Mouse (Mus musculus) midbrain, embryonic 15.5 days (tissue): ENCODE measurements around the gene Carns1. TPM values are rescaled to one million over a fixed set of nuclear protein-coding genes. Genes with fewer than 3 reads are reported as not detected.

Source experiments
- ATAC-seq: fragments of 200-750 bp; cut with Nextera tagmentation; replicated peaks from 2 replicates; pipeline ENCODE4 v1.8.0; 2017; ENCODE audit warnings: moderate TSS enrichment
- H3K27ac ChIP-seq: fragments of 300-500 bp; sonication (generic); 2 replicates; pipeline ENCODE4 v1.5.1; 2015; ENCODE audit warnings: mild to moderate bottlenecking, inconsistent platforms
- H3K27me3 ChIP-seq: fragments of 300-500 bp; sonication (generic); replicated peaks from 2 replicates; pipeline ENCODE4 v1.6.1; 2015; ENCODE audit warnings: inconsistent platforms
- H3K36me3 ChIP-seq: fragments of 300-500 bp; sonication (generic); replicated peaks from 2 replicates; pipeline ENCODE4 v1.6.1; 2015; ENCODE audit warnings: inconsistent platforms
- H3K4me1 ChIP-seq: fragments of 300-500 bp; sonication (generic); 2 replicates; pipeline ENCODE4 v1.6.1; 2015; ENCODE audit warnings: inconsistent platforms
- H3K4me2 ChIP-seq: fragments of 300-500 bp; sonication (generic); 2 replicates; pipeline ENCODE4 v1.6.1; 2015; ENCODE audit warnings: inconsistent platforms, mild to moderate bottlenecking, moderate library complexity
- H3K4me3 ChIP-seq: fragments of 300-500 bp; sonication (generic); 2 replicates; pipeline ENCODE4 v1.5.1; 2015; ENCODE audit warnings: mild to moderate bottlenecking, inconsistent platforms
- H3K9ac ChIP-seq: fragments of 300-500 bp; sonication (generic); 2 replicates; pipeline ENCODE4 v1.6.1; 2015; ENCODE audit warnings: mild to moderate bottlenecking, inconsistent platforms
- H3K9me3 ChIP-seq: fragments of 300-500 bp; sonication (generic); 2 replicates; pipeline ENCODE4 v1.6.1; 2016; ENCODE audit warnings: inconsistent platforms
- WGBS: fragments of 180-500 bp; shearing (Covaris S2); methylation state at CpG from one replicate; pipeline ENCODE4 v1.1.7; 2015; ENCODE audit warnings: mixed read lengths; 5-methylcytosine and 5-hydroxymethylcytosine counted together
- polyA plus RNA-seq: library from polyadenylated mRNA; unstranded; fragments of >200 nt; fragmentation: Nextera tagmentation; extraction: Ambion mirVana; gene quantifications from 2 replicates; pipeline ENCODE4 v1.2.1, GENCODE M21; 2015

Carns1 gene
- polyA plus RNA-seq, 1 experiment from 2014 or later: 6.9 TPM

DNA sequence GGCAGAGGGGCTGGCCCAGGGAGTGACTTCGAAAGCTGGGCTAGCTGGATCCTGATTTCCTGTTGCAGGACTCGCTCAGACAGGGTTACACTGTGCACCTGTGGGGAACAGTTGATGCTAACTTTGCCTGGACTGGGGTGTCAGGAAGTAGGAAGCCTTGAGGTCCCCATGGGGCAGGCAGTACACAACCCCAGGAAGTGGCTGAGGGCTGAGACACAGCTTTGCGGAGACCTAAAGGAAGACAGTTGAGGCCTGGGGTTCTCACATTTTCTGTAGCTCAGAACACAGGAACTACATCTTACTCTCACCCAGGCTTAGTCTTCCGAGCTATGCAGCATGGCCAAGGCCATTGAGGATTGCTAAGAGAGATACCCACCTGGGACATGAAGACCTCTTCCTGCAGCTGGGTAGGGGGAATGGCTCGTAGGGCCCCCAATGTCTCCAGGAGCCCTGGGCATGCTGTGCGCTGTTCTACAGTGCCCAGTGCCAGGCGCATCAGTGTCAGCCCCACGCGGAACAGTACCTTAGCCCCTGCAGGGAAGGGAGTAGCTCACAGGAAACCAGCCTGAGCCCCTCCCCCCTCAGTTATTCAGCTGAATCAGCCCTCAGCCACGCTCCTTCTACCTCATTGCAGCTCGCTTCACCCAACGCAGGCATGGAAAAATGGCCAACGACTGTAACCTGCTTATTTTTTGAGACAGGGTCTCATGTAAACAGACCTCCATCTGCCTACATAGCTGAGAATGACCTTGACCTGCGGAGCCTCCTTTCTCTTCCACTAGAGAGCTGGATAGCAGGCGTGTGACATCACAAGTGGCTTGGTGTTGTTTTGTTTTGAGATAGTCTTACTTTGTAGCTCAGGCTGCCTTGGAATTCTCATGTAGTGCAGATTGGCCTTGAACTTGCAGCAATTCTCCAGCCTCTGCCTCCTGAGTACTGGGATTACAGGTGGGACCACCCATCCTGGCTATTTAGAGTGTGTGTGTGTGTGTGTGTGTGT, 10.0 kb upstream of the Carns1 start:
- H3K27me3 ChIP-seq: no peaks in the 10 kb centered on the region
- H3K4me1 ChIP-seq: peaks cover 9% of the 10 kb centered on the region
- H3K4me3 ChIP-seq: no peak overlapping the region
- 59% methylated on average over 15 of the region's 15 CpGs for WGBS
- H3K36me3 ChIP-seq: no peaks in the 10 kb centered on the region
- no peak overlapping the region for H3K4me2 ChIP-seq
- no peak overlapping the region for H3K9ac ChIP-seq
- ATAC-seq: no peak
- H3K27ac ChIP-seq: no peak overlapping the region
- H3K9me3 ChIP-seq: no peaks in the 10 kb centered on the region

DNA sequence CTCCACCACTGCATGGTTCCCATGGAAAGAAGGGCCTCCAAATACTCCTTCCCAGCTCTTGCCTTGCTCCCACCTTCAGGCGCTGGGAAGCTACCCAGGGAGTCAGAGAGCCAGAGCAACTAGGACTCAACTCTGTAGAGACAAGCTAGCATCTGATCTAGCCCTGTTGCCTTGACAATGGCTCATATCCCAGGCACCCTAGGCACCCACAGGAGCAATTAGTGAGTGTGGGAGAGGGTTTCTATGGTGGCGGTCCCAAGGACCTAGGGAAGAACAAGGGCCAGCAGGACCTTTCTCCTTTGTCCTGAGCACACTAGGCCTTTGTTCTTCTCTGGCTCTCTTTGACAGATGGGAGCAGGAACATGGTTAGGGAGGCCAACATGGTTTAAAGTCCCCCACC, 8.4 kb upstream of the Carns1 start:
- Histone ChIP-seq H3K4me1 (peaks cover 9% of the 10 kb centered on the region), H3K9ac (no peak overlapping the region), H3K4me2 (no peak overlapping the region), H3K9me3 (no peaks in the 10 kb centered on the region), H3K27ac (no peak overlapping the region), H3K27me3 (no peaks in the 10 kb centered on the region), H3K36me3 (no peaks in the 10 kb centered on the region), H3K4me3 (no peak overlapping the region)
- WGBS: 78% methylated on average over 2 of the region's 2 CpGs
- no peak for ATAC-seq

DNA sequence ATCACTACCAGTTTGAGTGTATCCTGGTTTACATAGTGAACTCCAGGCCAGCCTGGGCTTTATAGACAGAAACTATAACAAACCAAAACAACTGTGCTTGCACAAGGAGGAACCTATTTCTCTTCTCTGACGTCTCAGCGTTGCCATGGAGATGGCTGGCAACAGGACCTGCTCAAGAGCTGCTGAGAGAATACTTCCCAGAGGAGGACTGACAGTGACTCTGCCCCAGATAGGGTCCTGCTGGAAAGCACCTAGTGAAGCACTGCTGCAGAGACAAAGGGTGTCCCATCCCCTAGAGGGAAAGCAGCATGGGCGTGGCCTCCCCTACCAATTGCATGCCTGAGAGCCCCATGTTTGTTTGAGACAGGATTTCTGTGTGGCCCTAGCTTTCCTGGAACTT, 6.6 kb upstream of the Carns1 start:
- Histone ChIP-seq H3K27ac (no peak overlapping the region), H3K9ac (no peak overlapping the region)
- ATAC-seq: no peak; the same call in 1 of the 2 replicates

DNA sequence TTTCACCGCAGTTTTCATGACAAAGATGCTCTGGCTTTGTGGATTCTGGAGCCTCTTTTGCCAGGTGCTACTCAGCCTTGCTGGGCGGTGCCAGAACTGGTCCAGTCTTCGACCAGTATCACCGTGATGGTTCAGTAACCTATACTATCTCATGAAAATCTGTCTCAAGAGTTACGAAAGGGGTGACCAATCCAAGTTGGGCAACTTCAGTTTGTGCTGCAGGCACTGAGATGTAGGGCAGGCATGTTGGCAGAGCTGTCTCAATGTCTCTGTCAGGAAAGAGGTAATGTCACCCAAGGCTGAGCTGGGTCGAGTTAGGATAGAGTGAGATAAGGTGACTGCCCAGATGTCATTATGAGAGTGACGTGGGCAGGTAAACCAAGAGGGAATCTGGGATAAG, 5.1 kb upstream of the Carns1 start:
- WGBS: 87% methylated on average over 7 of the region's 7 CpGs
- H3K9ac ChIP-seq: no peak overlapping the region
- no peak overlapping the region for H3K27ac ChIP-seq
- H3K27me3 ChIP-seq: 0 out of 2 replicates have a peak, but pooled peaks cover 2% of the 10 kb centered on the region
- no peak overlapping the region for H3K4me3 ChIP-seq
- no peaks in the 10 kb centered on the region for H3K36me3 ChIP-seq
- ATAC-seq: no peak
- H3K9me3 ChIP-seq: no peaks in the 10 kb centered on the region
- peaks cover 12% of the 10 kb centered on the region for H3K4me1 ChIP-seq
- no peak overlapping the region for H3K4me2 ChIP-seq

More for the DNA sequence above, 6.6 kb upstream of the Carns1 start:
- H3K36me3 ChIP-seq: no peaks in the 10 kb centered on the region
- H3K4me2 ChIP-seq: no peak overlapping the region
- H3K4me3 ChIP-seq: no peak overlapping the region
- H3K4me1 ChIP-seq: peaks cover 9% of the 10 kb centered on the region
- no peaks in the 10 kb centered on the region for H3K9me3 ChIP-seq
- 43% methylated on average over 3 of the region's 3 CpGs for WGBS
- H3K27me3 ChIP-seq: 0 out of 2 replicates have a peak, but pooled peaks cover 2% of the 10 kb centered on the region

DNA sequence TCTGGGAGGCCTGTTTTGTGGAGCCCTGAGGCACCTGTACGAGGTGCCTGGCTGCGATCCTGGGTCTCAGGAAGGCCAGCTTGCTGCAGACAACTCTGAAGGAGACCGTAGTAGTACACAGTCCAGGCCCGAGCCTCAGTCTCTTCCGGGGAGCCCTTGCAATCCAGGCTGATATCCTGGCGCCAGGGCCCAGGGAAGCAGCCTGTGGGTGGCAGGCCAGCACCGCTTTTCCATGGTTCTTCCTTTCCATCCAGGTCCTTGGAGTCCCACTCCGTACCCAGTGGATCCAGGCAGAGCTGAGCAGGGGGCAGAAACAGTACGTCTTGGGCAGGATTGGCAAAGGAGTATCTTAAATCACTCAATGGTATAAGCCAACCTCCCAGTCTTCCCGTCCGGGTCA, 2.4 kb downstream of the Carns1 start:
- Histone ChIP-seq H3K9ac (no peak overlapping the region), H3K4me2 (no peak overlapping the region), H3K4me1 (peaks cover 17% of the 10 kb centered on the region), H3K27me3 (0 out of 2 replicates have a peak, but pooled peaks cover 2% of the 10 kb centered on the region), H3K36me3 (no peaks in the 10 kb centered on the region), H3K4me3 (no peak overlapping the region), H3K27ac (no peak overlapping the region), H3K9me3 (no peaks in the 10 kb centered on the region)
- WGBS: 52% methylated on average over 11 of the region's 11 CpGs
- no peak for ATAC-seq

DNA sequence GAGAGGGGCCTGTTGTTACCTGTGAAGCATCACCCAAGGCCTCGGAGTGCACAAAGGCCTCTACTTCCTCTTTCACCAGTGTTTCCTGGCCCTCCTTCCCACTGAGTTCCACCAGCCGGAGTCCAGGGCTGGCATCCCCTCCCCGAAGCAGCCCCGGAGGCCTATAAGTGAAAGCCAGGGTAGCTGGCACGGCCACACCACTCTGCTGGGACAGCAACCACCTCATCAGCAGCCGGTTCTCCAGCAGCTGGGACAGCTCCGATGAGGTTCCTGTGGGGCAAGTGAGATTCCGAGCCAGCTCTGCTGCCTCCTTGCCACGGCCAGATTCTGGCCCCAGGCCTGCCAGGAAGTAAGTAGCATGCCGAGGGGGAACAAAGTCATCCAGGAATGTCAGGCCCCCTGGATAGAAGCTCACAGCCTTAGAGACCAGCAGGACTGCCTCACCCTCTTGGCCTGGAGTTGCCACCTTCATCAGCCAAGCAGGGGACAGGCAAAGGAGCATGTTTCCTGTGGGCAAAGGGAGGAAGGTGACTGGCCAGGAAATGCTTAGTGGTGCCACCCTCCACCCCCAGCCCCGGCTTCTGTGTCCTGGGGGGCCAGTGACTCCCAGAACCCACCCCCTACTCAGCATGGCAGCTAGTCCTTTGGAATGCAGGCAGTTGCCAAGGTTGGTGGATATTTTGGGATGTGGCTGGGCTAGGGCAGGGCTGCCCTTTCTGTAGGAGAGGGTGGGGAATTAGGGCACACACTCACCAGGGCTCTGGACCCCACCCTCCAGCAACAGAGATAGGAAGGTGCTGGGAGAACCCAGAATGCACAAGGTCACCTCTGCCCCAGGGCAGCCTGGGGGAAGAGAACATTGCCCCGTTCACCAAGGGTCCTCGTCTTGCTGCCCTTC, 3.6 kb downstream of the Carns1 start:
- no peaks in the 10 kb centered on the region for H3K9me3 ChIP-seq
- no peaks in the 10 kb centered on the region for H3K27me3 ChIP-seq
- peaks cover 17% of the 10 kb centered on the region for H3K4me1 ChIP-seq
- no peak overlapping the region for H3K27ac ChIP-seq
- H3K9ac ChIP-seq: no peak overlapping the region
- H3K36me3 ChIP-seq: no peaks in the 10 kb centered on the region
- no peak overlapping the region for H3K4me2 ChIP-seq
- no peak for ATAC-seq
- 77% methylated on average over 13 of the region's 13 CpGs for WGBS
- no peak overlapping the region for H3K4me3 ChIP-seq

DNA sequence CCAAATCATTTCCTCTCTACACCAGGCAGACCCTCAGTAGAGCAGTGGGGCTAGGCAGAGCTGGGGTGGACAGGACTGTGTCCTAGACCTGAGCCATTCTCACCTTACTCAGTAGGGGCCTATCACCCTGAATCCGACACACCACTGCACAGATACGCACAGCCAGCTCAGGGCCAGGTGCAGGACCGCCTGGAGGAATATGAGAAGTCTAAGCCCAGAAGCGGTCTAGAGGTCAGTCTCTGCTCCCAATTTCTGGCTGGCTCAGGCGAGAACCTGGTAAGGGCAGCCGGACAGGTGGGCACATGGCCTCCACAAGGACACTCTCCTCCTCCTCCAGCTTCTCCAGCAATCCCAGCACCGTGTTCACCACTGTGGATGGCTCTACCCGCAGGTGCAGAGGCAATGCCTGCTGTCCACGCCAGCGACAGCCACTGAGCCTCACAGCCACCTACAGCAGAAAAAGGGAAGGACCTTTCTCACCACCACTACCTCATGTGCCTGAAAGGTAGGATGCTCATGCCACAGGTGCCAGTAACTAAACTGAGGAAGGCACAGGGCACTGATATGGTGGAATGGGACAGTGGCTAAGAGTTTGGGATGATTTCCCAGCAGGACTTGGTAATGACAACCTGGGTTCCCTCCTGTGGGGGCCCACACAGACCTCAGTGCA, 4.4 kb downstream of the Carns1 start:
- no peak for ATAC-seq
- Histone ChIP-seq H3K4me3 (no peak overlapping the region), H3K9me3 (no peaks in the 10 kb centered on the region), H3K9ac (no peak overlapping the region), H3K27me3 (no peaks in the 10 kb centered on the region), H3K4me1 (peaks cover 17% of the 10 kb centered on the region), H3K36me3 (no peaks in the 10 kb centered on the region), H3K27ac (no peak overlapping the region), H3K4me2 (no peak overlapping the region)
- WGBS: 88% methylated on average over 10 of the region's 10 CpGs

DNA sequence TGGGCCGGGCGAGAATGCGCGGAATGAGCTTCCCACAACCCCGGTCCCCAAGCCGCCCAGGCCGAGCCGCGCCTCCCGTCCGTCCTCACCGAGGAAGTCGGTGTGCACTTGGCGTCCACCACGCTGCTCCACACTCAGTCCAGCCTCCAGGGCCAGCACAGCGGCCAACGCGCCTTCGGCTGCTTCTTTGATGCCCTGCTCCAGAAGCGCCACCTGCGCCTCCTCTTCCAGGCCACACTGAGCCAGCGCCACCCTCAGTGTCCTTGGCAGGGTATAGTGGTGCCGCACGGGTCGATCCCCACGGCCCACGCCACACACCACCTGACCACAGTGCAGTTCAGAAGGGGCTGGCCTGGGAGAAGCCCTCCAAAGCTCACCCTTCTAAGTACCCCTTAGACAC, 5.5 kb downstream of the Carns1 start:
- H3K9me3 ChIP-seq: no peaks in the 10 kb centered on the region
- peak overlapping the region; percentile 70 for H3K9ac ChIP-seq
- no peaks in the 10 kb centered on the region for H3K27me3 ChIP-seq
- H3K4me1 ChIP-seq: peaks cover 8% of the 10 kb centered on the region
- H3K36me3 ChIP-seq: no peaks in the 10 kb centered on the region
- peak overlapping the region; percentile 77 for H3K4me2 ChIP-seq
- peak; percentile 63 for ATAC-seq
- peak overlapping the region; percentile 92 for H3K27ac ChIP-seq
- 3% methylated on average over 27 of the region's 27 CpGs for WGBS
- H3K4me3 ChIP-seq: peak overlapping the region; percentile 45

DNA sequence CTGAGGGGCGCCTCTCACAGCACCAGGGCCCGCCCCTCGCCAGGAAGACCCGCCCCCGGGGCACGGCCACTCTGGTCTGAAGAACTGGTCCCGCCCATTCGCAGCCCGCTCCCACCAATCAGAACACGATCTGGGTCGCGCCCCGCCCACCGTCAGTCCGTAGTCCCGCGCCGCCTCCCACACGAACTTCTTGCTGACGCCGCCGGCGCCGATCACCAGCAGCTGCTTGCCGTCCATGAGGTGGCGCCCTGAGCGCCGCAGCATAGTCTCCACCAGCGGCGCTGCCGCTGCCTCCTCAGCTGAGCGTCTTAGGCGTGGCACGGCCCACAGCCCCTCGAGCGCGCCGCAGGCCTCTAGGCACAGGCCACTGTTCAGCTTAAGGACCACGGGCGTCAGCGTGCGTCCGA, 5.9 kb downstream of the Carns1 start:
- under 1% methylated on average over 43 of the region's 43 CpGs for WGBS
- H3K4me3 ChIP-seq: peak overlapping the region; percentile 45
- peak overlapping the region; percentile 92 for H3K27ac ChIP-seq
- H3K9ac ChIP-seq: peak overlapping the region; percentile 70
- no peaks in the 10 kb centered on the region for H3K36me3 ChIP-seq
- H3K9me3 ChIP-seq: no peaks in the 10 kb centered on the region
- H3K27me3 ChIP-seq: no peaks in the 10 kb centered on the region
- H3K4me2 ChIP-seq: peak overlapping the region; percentile 77
- peaks cover 8% of the 10 kb centered on the region for H3K4me1 ChIP-seq
- ATAC-seq: peak; percentile 94

DNA sequence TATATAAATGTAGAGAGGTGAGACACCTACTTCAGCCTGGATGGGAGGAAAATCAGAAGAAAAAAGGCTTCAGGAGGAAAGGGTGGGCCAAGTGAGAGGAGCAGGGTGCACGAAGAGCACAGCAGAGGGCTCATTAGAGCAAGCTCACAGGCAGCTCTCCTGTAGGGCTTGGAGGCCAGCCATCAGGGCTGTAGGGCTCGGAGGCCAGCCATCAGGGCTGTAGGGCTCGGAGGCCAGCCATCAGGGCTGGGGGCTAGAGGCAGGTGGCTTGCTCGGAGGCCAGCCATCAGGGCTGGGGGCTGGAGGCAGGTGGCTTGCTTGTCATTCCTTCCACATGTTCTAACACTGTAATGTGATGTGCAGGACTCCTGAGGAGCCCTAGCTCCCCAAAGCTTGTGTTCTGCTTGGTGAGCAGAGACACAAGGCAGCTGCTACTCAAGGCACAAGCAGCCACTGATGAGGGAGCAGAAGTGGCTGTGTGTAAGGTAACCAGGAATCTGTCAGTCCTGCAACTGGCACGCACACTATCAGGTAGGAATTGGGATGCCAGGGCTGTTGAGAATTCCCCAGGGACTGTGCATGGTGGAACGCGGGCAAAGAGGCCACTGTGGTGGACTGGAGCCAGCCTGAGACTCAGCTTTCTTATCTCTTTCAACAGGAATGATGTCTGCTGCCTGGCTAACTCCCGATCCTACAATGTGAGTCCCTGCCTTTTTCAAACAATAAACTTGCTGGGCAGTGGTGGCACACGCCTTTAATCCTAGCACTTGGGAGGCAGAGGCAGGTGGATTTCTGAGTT, 8.4 kb downstream of the Carns1 start:
- H3K36me3 ChIP-seq: no peaks in the 10 kb centered on the region
- no peaks in the 10 kb centered on the region for H3K9me3 ChIP-seq
- no peak overlapping the region for H3K27ac ChIP-seq
- WGBS: 75% methylated on average over 9 of the region's 9 CpGs
- H3K27me3 ChIP-seq: no peaks in the 10 kb centered on the region
- H3K4me1 ChIP-seq: peaks cover 26% of the 10 kb centered on the region
- H3K9ac ChIP-seq: no peak overlapping the region
- H3K4me3 ChIP-seq: no peak overlapping the region
- no peak for ATAC-seq
- no peak overlapping the region for H3K4me2 ChIP-seq

DNA sequence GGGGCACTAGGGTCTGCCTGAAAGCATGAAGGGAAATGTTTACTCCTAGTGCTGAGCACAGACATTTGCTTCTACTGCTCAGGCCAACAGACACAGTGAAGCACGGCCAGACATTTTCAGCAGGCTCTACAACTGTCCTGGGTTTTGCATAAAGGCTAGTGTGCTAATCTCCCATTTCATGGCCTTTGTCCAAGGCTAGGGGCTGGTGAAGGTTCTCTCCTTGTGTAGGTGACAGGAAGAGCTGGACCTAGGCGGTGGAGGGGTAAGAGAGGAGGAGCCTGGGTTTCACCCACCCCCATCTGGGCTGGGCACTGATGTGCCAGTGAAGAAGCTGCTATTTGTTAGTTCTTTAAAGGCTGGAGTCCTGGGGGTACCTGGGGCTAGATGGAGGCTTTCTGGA, 10.6 kb downstream of the Carns1 start:
- WGBS: 69% methylated on average over 2 of the region's 2 CpGs
- Histone ChIP-seq H3K27ac (no peak overlapping the region), H3K9ac (no peak overlapping the region)

More for the DNA sequence above, 10.6 kb downstream of the Carns1 start:
- Histone ChIP-seq H3K4me2 (no peak overlapping the region), H3K27me3 (no peaks in the 10 kb centered on the region), H3K4me3 (no peak overlapping the region), H3K36me3 (peaks cover 7% of the 10 kb centered on the region; the same call in 1 of the 2 replicates), H3K9me3 (no peaks in the 10 kb centered on the region), H3K4me1 (peaks cover 22% of the 10 kb centered on the region)
- ATAC-seq: no peak
